Mouse (Mus musculus): ENCODE measurements around the gene Gp1bb.

DNA sequence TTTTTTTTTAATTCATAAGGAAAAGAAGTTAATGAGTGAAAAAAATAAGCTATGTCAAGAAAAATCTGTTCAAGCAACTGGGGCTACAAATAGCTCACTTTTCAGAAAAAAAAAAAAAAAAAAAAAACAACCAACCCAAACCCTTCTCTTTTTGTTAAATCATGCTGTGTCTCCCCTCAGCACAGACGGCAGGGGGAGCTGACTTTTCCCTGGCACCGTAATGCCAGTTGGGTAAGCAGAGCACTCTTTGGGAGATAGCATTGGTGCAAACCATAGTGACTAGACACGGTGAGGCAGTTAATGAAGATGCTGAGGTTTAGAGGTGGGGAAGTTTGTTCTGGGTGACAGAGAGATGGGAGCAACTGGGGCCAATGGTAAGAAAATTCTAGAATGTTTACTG lies 9.9 kb upstream of the Gp1bb start:
- no peak for TF ChIP-seq CTCF (IDR thresholded peaks at IDR 0.05; ENCODE audit: low read depth, low read length)
- TF ChIP-seq GATA1 (IDR thresholded peaks at IDR 0.05; ENCODE audit: borderline replicate concordance, low read length), result no peak
- TF ChIP-seq TAL1 (conservative IDR thresholded peaks at IDR 0.05; ENCODE audit: low read depth, low read length), result no peak
- no peak for TF ChIP-seq POLR2AphosphoS5 (IDR thresholded peaks at IDR 0.05; ENCODE audit: insufficient replicate concordance, low read depth, low read length)
- TF ChIP-seq GATA2 (IDR thresholded peaks at IDR 0.05; ENCODE audit: borderline replicate concordance, low read depth, low read length), result no peak
